Comparison of ENCODE assay signal across 13 mouse cellular contexts in the genomic region with DNA sequence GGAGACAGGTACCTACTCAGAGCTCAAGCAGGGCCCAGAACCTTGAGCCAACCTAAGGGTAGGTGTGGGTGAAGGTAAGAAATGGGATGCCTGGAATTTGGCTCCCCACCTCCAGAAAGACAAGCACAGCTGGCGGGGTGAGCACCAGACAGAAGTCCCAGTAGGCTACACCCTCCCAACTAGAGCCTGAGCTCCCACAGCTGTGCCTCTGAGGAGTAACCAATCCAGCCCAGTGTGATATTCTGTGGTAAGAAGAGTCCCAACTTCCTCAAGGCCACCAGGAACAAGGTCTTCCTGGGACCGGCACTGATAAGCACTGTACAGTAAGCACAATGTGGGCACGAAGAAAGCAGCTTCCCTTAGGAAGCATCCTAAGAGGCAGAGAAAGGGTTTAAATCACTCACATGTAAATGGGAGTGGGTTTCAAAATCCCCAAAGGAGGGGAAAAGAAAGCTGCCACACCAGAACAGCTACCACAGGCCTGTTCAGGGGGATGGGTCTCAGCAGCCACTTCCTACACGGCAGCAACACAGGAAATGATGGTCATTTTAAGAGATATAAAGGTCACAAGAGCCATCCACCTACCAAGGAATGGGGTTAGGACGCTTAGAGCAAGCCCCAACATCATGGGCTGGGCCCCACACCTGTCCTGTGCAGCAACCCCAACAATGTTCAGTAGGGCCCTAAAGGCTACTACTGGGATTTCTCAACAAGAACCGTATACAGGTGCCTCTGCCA. TPM values are rescaled to one million over a fixed set of nuclear protein-coding genes. Genes with fewer than 3 reads are reported as not detected.
DNase-seq lines count a peak whose midpoint lies in the region; ATAC-seq and TF ChIP-seq lines count a peak whose summit lies in the region.
"Had no signal": no experiment of that assay in that cellular context is flagged by ENCODE, and none has a peak within 500 bp of the region (broad histone marks: within the 10 kb centered on the region; RNA-seq: fewer than 3 reads in every experiment).

No protein-coding gene starts in this region.

- no peak for DNase-seq in heart, postnatal 4 days
- peak; percentile 28 for DNase-seq in MEL-GATA-1-ER (ENCODE audit: extremely low read depth, low read depth)
- no peak for DNase-seq in forebrain, embryonic 14.5 days (ENCODE audit: low spot score)
- DNase-seq in B cell, adult 2 months, result no peak

- no peak for ATAC-seq in heart, embryonic 16.5 days (replicated peaks; ENCODE audit: extremely low read depth, insufficient read depth, low FRiP score)
- ATAC-seq in liver, embryonic 16.5 days (ENCODE audit: low read depth), result no peak
- no peak for ATAC-seq in forebrain, embryonic 14.5 days
- no peak for ATAC-seq in hindbrain, embryonic 13.5 days (ENCODE audit: low FRiP score)
- ATAC-seq: Patski had no signal

- H3K4me1 ChIP-seq in heart, embryonic 16.5 days (ENCODE audit: control insufficient read depth, insufficient read depth, low read length), result peaks cover 56% of the 10 kb centered on the region
- peaks cover 32% of the 10 kb centered on the region for H3K4me1 ChIP-seq in liver, embryonic 16.5 days (ENCODE audit: control insufficient read depth, low read depth, low read length)
- no peaks in the 10 kb centered on the region for H3K4me1 ChIP-seq in forebrain, embryonic 14.5 days (ENCODE audit: control insufficient read depth, insufficient read depth, low read length)
- peaks cover 12% of the 10 kb centered on the region for H3K4me1 ChIP-seq in hindbrain, embryonic 13.5 days (replicated peaks)

- H3K9ac ChIP-seq in heart, embryonic 16.5 days (ENCODE audit: low read length), result no peak overlapping the region
- H3K9ac ChIP-seq in liver, embryonic 16.5 days (ENCODE audit: low read depth, low read length), result no peak overlapping the region
- H3K9ac ChIP-seq in forebrain, embryonic 14.5 days (ENCODE audit: low read length), result no peak overlapping the region
- no peak overlapping the region for H3K9ac ChIP-seq in hindbrain, embryonic 13.5 days
- H3K9ac ChIP-seq: hindbrain, embryonic 12.5 days; limb, embryonic 12.5 days; midbrain, embryonic 12.5 days; stomach, embryonic 15.5 days had no signal

- peaks cover 63% of the 10 kb centered on the region for H3K79me3 ChIP-seq in C2C12 (ENCODE audit: low read depth)

- peaks cover 99% of the 10 kb centered on the region for H3K79me2 ChIP-seq in C2C12 (ENCODE audit: control insufficient read depth, insufficient read depth)

- H3K27ac ChIP-seq in heart, embryonic 16.5 days (ENCODE audit: low read length), result peak overlapping the region; percentile 40
- H3K27ac ChIP-seq in liver, embryonic 16.5 days (ENCODE audit: low read length), result 0 out of 2 replicates have a peak overlapping the region, but pooled peaks have one; percentile 4
- no peak overlapping the region for H3K27ac ChIP-seq in forebrain, embryonic 14.5 days (ENCODE audit: low read depth, low read length)
- no peak overlapping the region for H3K27ac ChIP-seq in hindbrain, embryonic 13.5 days
- H3K27ac ChIP-seq: hindbrain, embryonic 12.5 days; limb, embryonic 12.5 days; midbrain, embryonic 12.5 days; stomach, embryonic 15.5 days had no signal

- no peak overlapping the region for H3K4me2 ChIP-seq in heart, embryonic 16.5 days (ENCODE audit: low read depth, low read length)
- no peak overlapping the region for H3K4me2 ChIP-seq in liver, embryonic 16.5 days (ENCODE audit: low read depth, low read length)
- no peak overlapping the region for H3K4me2 ChIP-seq in forebrain, embryonic 14.5 days (ENCODE audit: low read length)
- H3K4me2 ChIP-seq in hindbrain, embryonic 13.5 days, result no peak overlapping the region
- H3K4me2 ChIP-seq: hindbrain, embryonic 12.5 days; limb, embryonic 12.5 days; midbrain, embryonic 12.5 days; stomach, embryonic 15.5 days had no signal

- 76% methylated on average over 6 of the region's 6 CpGs for WGBS in heart, embryonic 16.5 days
- 41% methylated on average over 6 of the region's 6 CpGs for WGBS in liver, embryonic 16.5 days (ENCODE audit: insufficient replicate concordance)
- 92% methylated on average over 6 of the region's 6 CpGs for WGBS in forebrain, embryonic 14.5 days
- WGBS in hindbrain, embryonic 13.5 days, result 84% methylated on average over 6 of the region's 6 CpGs

- H3K4me3 ChIP-seq in heart, embryonic 16.5 days (ENCODE audit: low read length), result no peak overlapping the region
- no peak overlapping the region for H3K4me3 ChIP-seq in C2C12 (ENCODE audit: insufficient read depth, poor library complexity, severe bottlenecking)
- no peak overlapping the region for H3K4me3 ChIP-seq in liver, embryonic 16.5 days (ENCODE audit: low read depth, low read length)
- no peak overlapping the region for H3K4me3 ChIP-seq in forebrain, embryonic 14.5 days (ENCODE audit: low read depth, low read length)
- no peak overlapping the region for H3K4me3 ChIP-seq in hindbrain, embryonic 13.5 days
- H3K4me3 ChIP-seq: hindbrain, embryonic 12.5 days; limb, embryonic 12.5 days; midbrain, embryonic 12.5 days; stomach, embryonic 15.5 days had no signal

- no peaks in the 10 kb centered on the region for H3K9me3 ChIP-seq in heart, embryonic 16.5 days (replicated peaks; ENCODE audit: control insufficient read depth, low read length)
- H3K9me3 ChIP-seq in liver, embryonic 16.5 days (replicated peaks; ENCODE audit: control insufficient read depth, low read length), result no peaks in the 10 kb centered on the region
- no peaks in the 10 kb centered on the region for H3K9me3 ChIP-seq in forebrain, embryonic 14.5 days (replicated peaks; ENCODE audit: control insufficient read depth, low read length)
- no peaks in the 10 kb centered on the region for H3K9me3 ChIP-seq in hindbrain, embryonic 13.5 days
- H3K9me3 ChIP-seq: hindbrain, embryonic 12.5 days; limb, embryonic 12.5 days; midbrain, embryonic 12.5 days; stomach, embryonic 15.5 days had no signal

- no peak overlapping the region for H3ac ChIP-seq in C2C12 (ENCODE audit: control insufficient read depth, insufficient read length, low read depth)

- 0 out of 2 replicates have a peak, but pooled peaks cover 3% of the 10 kb centered on the region for H3K36me3 ChIP-seq in heart, embryonic 16.5 days (ENCODE audit: control insufficient read depth, insufficient read depth)
- H3K36me3 ChIP-seq in C2C12 (ENCODE audit: control insufficient read depth, insufficient read depth), result peaks cover 17% of the 10 kb centered on the region
- H3K36me3 ChIP-seq in liver, embryonic 16.5 days (ENCODE audit: control insufficient read depth, insufficient read depth), result peaks cover 3% of the 10 kb centered on the region; the same call in 1 of the 2 replicates
- H3K36me3 ChIP-seq in forebrain, embryonic 14.5 days (ENCODE audit: control insufficient read depth, insufficient read depth, low read length), result peaks cover 12% of the 10 kb centered on the region
- peaks cover 9% of the 10 kb centered on the region for H3K36me3 ChIP-seq in hindbrain, embryonic 13.5 days

- no peak for TF ChIP-seq CTCF in C2C12 (IDR thresholded peaks at IDR 0.05; ENCODE audit: control insufficient read depth, insufficient read depth, insufficient read length)

- H3K27me3 ChIP-seq in heart, embryonic 16.5 days (ENCODE audit: control insufficient read depth, insufficient read depth, low read length), result no peaks in the 10 kb centered on the region
- no peaks in the 10 kb centered on the region for H3K27me3 ChIP-seq in C2C12 (ENCODE audit: control insufficient read depth, insufficient read depth, insufficient read length)
- H3K27me3 ChIP-seq in liver, embryonic 16.5 days (ENCODE audit: control insufficient read depth, insufficient read depth, low read depth, low read length), result no peaks in the 10 kb centered on the region
- no peaks in the 10 kb centered on the region for H3K27me3 ChIP-seq in forebrain, embryonic 14.5 days (replicated peaks; ENCODE audit: control insufficient read depth, insufficient read depth, low read length)
- no peaks in the 10 kb centered on the region for H3K27me3 ChIP-seq in hindbrain, embryonic 13.5 days
- H3K27me3 ChIP-seq: hindbrain, embryonic 12.5 days; limb, embryonic 12.5 days; midbrain, embryonic 12.5 days; Patski; stomach, embryonic 15.5 days had no signal

RNA-seq across cellular contexts. Expression of a gene that starts 35.9 kb away (rescaled TPM):
- 8.2 and 8.7 TPM in 2 replicates for polyA plus RNA-seq in heart, embryonic 16.5 days (2015; fragmentation: Nextera tagmentation; extraction: Ambion mirVana)
- total RNA-seq in heart, postnatal 4 days (2021), result 1 to 10 TPM; 6.2 to 8.6 TPM
- 2.6 TPM for polyA plus RNA-seq in C2C12 (2012; fragmentation: generic; extraction: Trizol)
- polyA plus RNA-seq in liver, embryonic 16.5 days (2015; fragmentation: Nextera tagmentation; extraction: Ambion mirVana), result 0.63 and 0.77 TPM in 2 replicates
- 9.9 and 10.0 TPM in 2 replicates for polyA plus RNA-seq in forebrain, embryonic 14.5 days (2014; fragmentation: Nextera tagmentation; extraction: Ambion mirVana)
- polyA plus RNA-seq in hindbrain, embryonic 13.5 days (2015; fragmentation: Nextera tagmentation; extraction: Ambion mirVana), result 12.3 and 12.8 TPM in 2 replicates

RNA-seq across cellular contexts. Expression of a gene that starts 36.1 kb away (rescaled TPM):
- polyA plus RNA-seq in heart, embryonic 16.5 days (2015; fragmentation: Nextera tagmentation; extraction: Ambion mirVana), result 372 and 379 TPM in 2 replicates
- 100 to 1,000 TPM; 286 to 326 TPM for total RNA-seq in heart, postnatal 4 days (2021)
- polyA plus RNA-seq in C2C12 (2012; fragmentation: generic; extraction: Trizol), result 135 TPM
- polyA plus RNA-seq in liver, embryonic 16.5 days (2015; fragmentation: Nextera tagmentation; extraction: Ambion mirVana), result 103 and 104 TPM in 2 replicates
- polyA plus RNA-seq in forebrain, embryonic 14.5 days (2014; fragmentation: Nextera tagmentation; extraction: Ambion mirVana), result 180 and 216 TPM in 2 replicates
- polyA plus RNA-seq in hindbrain, embryonic 13.5 days (2015; fragmentation: Nextera tagmentation; extraction: Ambion mirVana), result 187 and 198 TPM in 2 replicates

RNA-seq across cellular contexts. Expression of a gene that starts 36.4 kb away (rescaled TPM):
- polyA plus RNA-seq in heart, embryonic 16.5 days (2015; fragmentation: Nextera tagmentation; extraction: Ambion mirVana), result 1.1 and 2.0 TPM in 2 replicates
- under 1 TPM in 1 of 2 experiments, not detected in 1; 0.33 TPM for total RNA-seq in heart, postnatal 4 days (2021)
- polyA plus RNA-seq in C2C12 (2012; fragmentation: generic; extraction: Trizol), result 0.57 TPM
- polyA plus RNA-seq in liver, embryonic 16.5 days (2015; fragmentation: Nextera tagmentation; extraction: Ambion mirVana), result 1.1 and 1.6 TPM in 2 replicates
- 2.5 and 3.1 TPM in 2 replicates for polyA plus RNA-seq in forebrain, embryonic 14.5 days (2014; fragmentation: Nextera tagmentation; extraction: Ambion mirVana)
- polyA plus RNA-seq in hindbrain, embryonic 13.5 days (2015; fragmentation: Nextera tagmentation; extraction: Ambion mirVana), result 3.4 and 4.5 TPM in 2 replicates

RNA-seq across cellular contexts. Expression of a gene that starts 50.9 kb away (rescaled TPM):
- polyA plus RNA-seq in heart, embryonic 16.5 days (2015; fragmentation: Nextera tagmentation; extraction: Ambion mirVana), result 0.29 and 0.47 TPM in 2 replicates
- under 1 TPM; 0.50 to 0.74 TPM for total RNA-seq in heart, postnatal 4 days (2021)
- 0.02 TPM for polyA plus RNA-seq in C2C12 (2012; fragmentation: generic; extraction: Trizol)
- polyA plus RNA-seq in liver, embryonic 16.5 days (2015; fragmentation: Nextera tagmentation; extraction: Ambion mirVana), result not detected in 2 replicates
- polyA plus RNA-seq in forebrain, embryonic 14.5 days (2014; fragmentation: Nextera tagmentation; extraction: Ambion mirVana), result 2.0 and 2.6 TPM in 2 replicates
- 3.5 and 3.6 TPM in 2 replicates for polyA plus RNA-seq in hindbrain, embryonic 13.5 days (2015; fragmentation: Nextera tagmentation; extraction: Ambion mirVana)

RNA-seq across cellular contexts. Expression of a gene that starts 57.8 kb away (rescaled TPM):
- 26.2 and 26.8 TPM in 2 replicates for polyA plus RNA-seq in heart, embryonic 16.5 days (2015; fragmentation: Nextera tagmentation; extraction: Ambion mirVana)
- total RNA-seq in heart, postnatal 4 days (2021), result 10 to 100 TPM; 75.9 to 79.5 TPM
- polyA plus RNA-seq in C2C12 (2012; fragmentation: generic; extraction: Trizol), result 59.3 TPM
- polyA plus RNA-seq in liver, embryonic 16.5 days (2015; fragmentation: Nextera tagmentation; extraction: Ambion mirVana), result 17.2 and 18.9 TPM in 2 replicates
- polyA plus RNA-seq in forebrain, embryonic 14.5 days (2014; fragmentation: Nextera tagmentation; extraction: Ambion mirVana), result 28.8 and 30.5 TPM in 2 replicates
- 25.0 and 26.6 TPM in 2 replicates for polyA plus RNA-seq in hindbrain, embryonic 13.5 days (2015; fragmentation: Nextera tagmentation; extraction: Ambion mirVana)

Comparison
In these comparisons a context has a peak if more than half of its experiments do, and no peak if none do; other contexts are left out.
1. H3K27ac ChIP-seq: peak in heart, embryonic 16.5 days (single experiment) and liver, embryonic 16.5 days (single experiment); none in forebrain, embryonic 14.5 days (single experiment) and hindbrain, embryonic 13.5 days (single experiment).